Mouse (Mus musculus): ENCODE measurements around the gene Trim67. TPM values are rescaled to one million over a fixed set of nuclear protein-coding genes. Genes with fewer than 3 reads are reported as not detected.

Gene Trim67
- polyA plus RNA-seq, 1 experiment = 0.30 TPM

DNA sequence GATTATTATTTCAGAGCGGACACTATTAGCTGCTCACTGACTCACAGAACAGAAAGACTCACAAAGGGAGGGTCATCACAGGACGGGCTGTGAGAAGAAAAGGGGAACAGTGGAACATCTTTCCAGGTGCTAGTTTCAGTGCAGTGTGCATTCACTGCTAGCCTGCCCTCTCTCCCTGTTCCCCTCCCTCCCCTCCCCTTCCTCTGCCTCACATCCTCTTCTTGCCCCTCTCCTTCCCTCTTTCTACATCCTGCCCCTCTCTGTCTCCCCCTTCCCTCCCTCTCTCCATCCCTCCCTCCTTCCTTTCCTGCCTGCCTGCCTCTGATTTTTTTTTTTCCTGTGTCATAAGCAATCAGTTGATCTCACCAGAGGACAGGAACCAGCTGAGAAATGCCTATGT lies 16.5 kb downstream of the Trim67 start:
- no peak for TF ChIP-seq CTCF (conservative IDR thresholded peaks at IDR 0.05; ENCODE audit: insufficient read depth, insufficient read length, low read depth, low read length)
- no peak for TF ChIP-seq POLR2A (IDR thresholded peaks at IDR 0.05; ENCODE audit: low read depth, low read length)
- no peak for DNase-seq
- Histone ChIP-seq H3K27ac (ENCODE audit: insufficient read depth, low read depth, low read length) (no peak overlapping the region), H3K4me1 (ENCODE audit: control insufficient read depth, insufficient read depth, low read length) (no peaks in the 10 kb centered on the region; the same call in 1 of the 2 replicates), H3K27me3 (replicated peaks; ENCODE audit: control insufficient read depth, insufficient read depth, low read length) (no peaks in the 10 kb centered on the region), H3K4me3 (ENCODE audit: insufficient read depth, low read depth, low read length) (no peak overlapping the region), H3K36me3 (ENCODE audit: control insufficient read depth, insufficient read depth, low read length) (no peaks in the 10 kb centered on the region)
- WGBS = 50% methylated on average over 2 of the region's 2 CpGs

DNA sequence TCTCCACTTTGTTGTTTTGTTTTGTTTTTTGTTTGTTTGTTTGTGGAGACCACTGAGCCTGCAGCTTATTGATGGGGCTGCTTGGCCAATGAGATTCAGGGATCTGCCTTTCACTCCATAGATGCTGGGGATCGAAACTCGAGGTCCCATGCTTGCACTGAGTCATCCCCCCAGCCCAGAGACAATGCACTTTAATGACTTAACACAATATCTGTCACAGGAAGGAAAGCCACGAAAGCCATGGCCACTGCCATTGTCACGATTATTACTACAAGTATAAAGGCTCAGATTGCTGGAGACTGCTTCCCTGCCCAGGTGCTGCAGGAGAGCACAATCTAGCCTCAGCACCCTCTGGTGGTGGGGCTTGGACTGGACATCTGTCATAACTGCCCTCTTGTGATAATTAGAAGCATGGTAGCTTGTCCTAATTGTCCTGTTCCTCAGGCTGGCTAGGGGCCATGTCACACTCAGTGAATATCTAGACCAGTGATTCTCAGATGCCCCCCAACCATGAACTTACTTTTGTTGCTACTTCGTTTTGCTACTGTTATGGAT lies 17.2 kb downstream of the Trim67 start:
- H3K4me1 ChIP-seq (ENCODE audit: control insufficient read depth, insufficient read depth, low read length) = no peaks in the 10 kb centered on the region
- H3K27me3 ChIP-seq (replicated peaks; ENCODE audit: control insufficient read depth, insufficient read depth, low read length) = no peaks in the 10 kb centered on the region
- H3K36me3 ChIP-seq (ENCODE audit: control insufficient read depth, insufficient read depth, low read length) = no peaks in the 10 kb centered on the region
- WGBS = 54% methylated on average over 5 of the region's 5 CpGs
- no peak for TF ChIP-seq POLR2A (IDR thresholded peaks at IDR 0.05; ENCODE audit: low read depth, low read length)
- peak; percentile 65 for TF ChIP-seq CTCF (conservative IDR thresholded peaks at IDR 0.05; ENCODE audit: insufficient read depth, insufficient read length, low read depth, low read length)
- H3K27ac ChIP-seq (ENCODE audit: insufficient read depth, low read depth, low read length) = no peak overlapping the region
- DNase-seq = peak; percentile 58
- no peak overlapping the region for H3K4me3 ChIP-seq (ENCODE audit: insufficient read depth, low read depth, low read length)

DNA sequence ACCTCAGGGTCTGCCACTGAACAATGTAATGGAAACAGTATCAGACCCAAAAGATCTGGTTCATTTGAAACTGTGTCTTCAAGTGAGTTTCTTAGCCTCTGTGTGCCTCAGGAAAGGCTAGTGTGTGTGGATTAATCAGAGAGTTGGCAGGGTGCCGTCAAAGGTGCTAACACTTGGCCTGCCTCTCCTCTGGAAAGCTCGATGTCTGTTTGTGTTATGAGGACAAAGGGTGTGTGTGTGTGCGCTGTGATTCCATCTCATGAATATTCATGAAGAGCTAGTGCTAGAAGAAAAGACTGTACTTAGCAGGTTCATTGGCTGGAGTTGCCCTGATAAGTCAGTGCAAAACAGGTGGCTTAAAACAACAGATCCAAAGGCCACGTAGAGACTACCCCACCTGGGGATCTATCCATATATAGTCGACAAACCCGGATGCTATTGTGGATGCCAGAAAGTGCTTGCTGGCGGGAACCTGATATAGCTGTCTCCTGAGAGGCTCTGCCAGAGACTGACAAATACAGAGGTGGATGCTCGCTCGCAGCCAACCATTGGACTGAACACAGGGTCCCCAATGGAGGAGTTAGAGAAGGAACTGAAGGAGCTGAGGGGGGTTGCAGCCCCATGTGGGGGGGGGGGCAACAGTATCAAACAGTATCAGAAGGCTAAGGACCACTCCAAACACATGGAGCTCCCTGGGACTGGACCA lies 17.9 kb downstream of the Trim67 start:
- no peak overlapping the region for H3K4me3 ChIP-seq (ENCODE audit: insufficient read depth, low read depth, low read length)
- peak; percentile 81 for DNase-seq
- WGBS = 39% methylated on average over 9 of the region's 9 CpGs
- H3K27ac ChIP-seq (ENCODE audit: insufficient read depth, low read depth, low read length) = no peak overlapping the region
- no peaks in the 10 kb centered on the region for H3K27me3 ChIP-seq (replicated peaks; ENCODE audit: control insufficient read depth, insufficient read depth, low read length)
- TF ChIP-seq POLR2A (IDR thresholded peaks at IDR 0.05; ENCODE audit: low read depth, low read length) = no peak
- no peak for TF ChIP-seq CTCF (conservative IDR thresholded peaks at IDR 0.05; ENCODE audit: insufficient read depth, insufficient read length, low read depth, low read length)
- H3K36me3 ChIP-seq (ENCODE audit: control insufficient read depth, insufficient read depth, low read length) = no peaks in the 10 kb centered on the region
- H3K4me1 ChIP-seq (ENCODE audit: control insufficient read depth, insufficient read depth, low read length) = no peaks in the 10 kb centered on the region

DNA sequence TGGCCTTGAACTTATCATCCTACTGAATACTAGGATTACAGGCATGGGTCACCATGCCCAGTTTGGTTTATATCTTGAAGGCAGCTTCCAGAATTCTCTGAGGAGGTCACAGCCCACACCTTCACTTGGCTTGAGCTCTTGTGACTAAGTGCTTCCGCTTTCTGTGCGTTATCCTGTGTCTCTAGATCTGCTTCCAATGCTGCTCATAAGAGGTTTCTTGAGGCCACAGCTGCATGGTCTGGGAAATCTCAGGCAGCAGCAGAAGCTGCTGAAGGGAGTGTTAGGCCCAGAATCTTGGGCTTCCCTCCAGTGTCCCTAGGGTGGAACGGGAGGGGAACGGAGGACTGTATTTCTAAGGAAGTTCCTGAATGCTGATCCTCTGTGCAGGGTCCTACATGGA lies 20.4 kb downstream of the Trim67 start:
- H3K4me1 ChIP-seq (ENCODE audit: control insufficient read depth, insufficient read depth, low read length) = peaks cover 3% of the 10 kb centered on the region; the same call in 1 of the 2 replicates
- H3K36me3 ChIP-seq (ENCODE audit: control insufficient read depth, insufficient read depth, low read length) = no peaks in the 10 kb centered on the region
- WGBS = 93% methylated on average over 4 of the region's 4 CpGs
- H3K4me3 ChIP-seq (ENCODE audit: insufficient read depth, low read depth, low read length) = no peak overlapping the region
- no peak overlapping the region for H3K27ac ChIP-seq (ENCODE audit: insufficient read depth, low read depth, low read length)
- H3K27me3 ChIP-seq (replicated peaks; ENCODE audit: control insufficient read depth, insufficient read depth, low read length) = no peaks in the 10 kb centered on the region
- DNase-seq = no peak
- TF ChIP-seq CTCF (conservative IDR thresholded peaks at IDR 0.05; ENCODE audit: insufficient read depth, insufficient read length, low read depth, low read length) (no peak), POLR2A (IDR thresholded peaks at IDR 0.05; ENCODE audit: low read depth, low read length) (no peak)

DNA sequence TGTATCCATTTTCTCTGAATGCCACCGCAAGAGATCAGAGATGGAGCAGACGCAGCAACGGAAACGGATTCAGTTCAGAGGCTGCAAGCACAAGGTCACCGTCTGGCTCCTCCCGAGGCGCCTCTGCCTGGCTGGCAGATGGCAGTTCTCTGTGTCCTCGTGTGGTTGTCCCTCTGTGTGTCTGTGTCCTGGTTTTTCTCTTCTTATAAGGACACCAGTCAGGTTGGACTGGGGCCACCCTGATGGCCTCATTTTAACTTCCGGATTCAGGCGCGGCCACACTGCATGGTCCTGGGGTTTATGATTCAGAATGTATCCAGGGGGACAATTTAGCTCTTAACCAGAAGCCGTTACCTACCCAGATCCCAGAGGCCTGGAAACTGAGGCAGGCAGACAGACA lies 23.0 kb downstream of the Trim67 start:
- H3K27me3 ChIP-seq (replicated peaks; ENCODE audit: control insufficient read depth, insufficient read depth, low read length) = no peaks in the 10 kb centered on the region
- 81% methylated on average over 12 of the region's 12 CpGs for WGBS
- DNase-seq = no peak
- TF ChIP-seq POLR2A (IDR thresholded peaks at IDR 0.05; ENCODE audit: low read depth, low read length) (no peak), CTCF (conservative IDR thresholded peaks at IDR 0.05; ENCODE audit: insufficient read depth, insufficient read length, low read depth, low read length) (no peak)
- H3K4me3 ChIP-seq (ENCODE audit: insufficient read depth, low read depth, low read length) = no peak overlapping the region
- H3K36me3 ChIP-seq (ENCODE audit: control insufficient read depth, insufficient read depth, low read length) = no peaks in the 10 kb centered on the region
- H3K4me1 ChIP-seq (ENCODE audit: control insufficient read depth, insufficient read depth, low read length) = peaks cover 3% of the 10 kb centered on the region; the same call in 1 of the 2 replicates
- H3K27ac ChIP-seq (ENCODE audit: insufficient read depth, low read depth, low read length) = no peak overlapping the region

DNA sequence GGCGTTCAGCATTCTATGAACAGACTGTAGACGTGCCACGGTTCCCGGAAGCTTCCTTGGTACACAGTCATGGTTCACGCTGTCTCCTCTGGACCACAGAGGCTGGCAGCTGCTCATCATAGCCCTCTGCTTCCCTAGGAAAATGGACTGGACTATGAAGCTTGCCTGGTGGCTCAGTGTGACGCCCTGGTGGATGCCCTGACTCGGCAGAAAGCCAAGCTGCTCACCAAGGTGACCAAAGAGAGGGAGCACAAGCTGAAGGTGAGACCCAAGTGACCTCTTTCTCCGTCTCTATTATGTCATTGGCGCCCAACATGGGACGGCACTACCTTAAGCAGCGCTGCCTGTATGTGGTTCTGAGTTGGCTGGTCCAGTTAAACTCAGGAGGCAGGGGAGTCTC lies 24.0 kb downstream of the Trim67 start:
- H3K4me1 ChIP-seq (ENCODE audit: control insufficient read depth, insufficient read depth, low read length) = peaks cover 3% of the 10 kb centered on the region; the same call in 1 of the 2 replicates
- no peaks in the 10 kb centered on the region for H3K36me3 ChIP-seq (ENCODE audit: control insufficient read depth, insufficient read depth, low read length)
- H3K4me3 ChIP-seq (ENCODE audit: insufficient read depth, low read depth, low read length) = no peak overlapping the region
- H3K27me3 ChIP-seq (replicated peaks; ENCODE audit: control insufficient read depth, insufficient read depth, low read length) = no peaks in the 10 kb centered on the region
- DNase-seq = peak; percentile 63
- no peak overlapping the region for H3K27ac ChIP-seq (ENCODE audit: insufficient read depth, low read depth, low read length)
- WGBS = 78% methylated on average over 11 of the region's 11 CpGs
- TF ChIP-seq CTCF (conservative IDR thresholded peaks at IDR 0.05; ENCODE audit: insufficient read depth, insufficient read length, low read depth, low read length) (no peak), POLR2A (IDR thresholded peaks at IDR 0.05; ENCODE audit: low read depth, low read length) (no peak)

DNA sequence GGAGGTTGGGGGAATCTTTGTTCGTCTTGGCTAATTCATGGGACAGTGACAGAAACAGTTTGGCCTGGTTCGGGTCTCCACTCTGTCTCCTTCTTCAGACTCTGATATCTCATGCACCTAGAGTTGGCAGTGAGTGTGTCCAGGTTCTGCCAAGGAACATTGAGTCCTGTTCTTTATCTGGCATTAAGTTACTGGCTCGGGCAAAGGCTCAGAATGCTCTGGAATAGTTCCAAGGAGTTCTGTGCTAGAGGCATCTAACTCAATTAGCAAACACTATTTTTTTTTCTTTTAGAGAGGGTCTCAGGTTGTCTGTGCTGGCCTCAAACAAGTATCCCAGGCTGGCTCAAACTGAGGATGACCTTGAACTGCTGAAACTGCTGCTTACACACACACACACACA lies 24.5 kb downstream of the Trim67 start:
- DNase-seq = peak; percentile 86
- H3K27ac ChIP-seq (ENCODE audit: insufficient read depth, low read depth, low read length) = no peak overlapping the region
- H3K4me3 ChIP-seq (ENCODE audit: insufficient read depth, low read depth, low read length) = no peak overlapping the region
- 59% methylated on average over 3 of the region's 3 CpGs for WGBS
- no peaks in the 10 kb centered on the region for H3K36me3 ChIP-seq (ENCODE audit: control insufficient read depth, insufficient read depth, low read length)
- no peak for TF ChIP-seq CTCF (conservative IDR thresholded peaks at IDR 0.05; ENCODE audit: insufficient read depth, insufficient read length, low read depth, low read length)
- no peak for TF ChIP-seq POLR2A (IDR thresholded peaks at IDR 0.05; ENCODE audit: low read depth, low read length)
- H3K4me1 ChIP-seq (ENCODE audit: control insufficient read depth, insufficient read depth, low read length) = peaks cover 3% of the 10 kb centered on the region; the same call in 1 of the 2 replicates
- no peaks in the 10 kb centered on the region for H3K27me3 ChIP-seq (replicated peaks; ENCODE audit: control insufficient read depth, insufficient read depth, low read length)

Data from kidney, adult 2 months (tissue).